Mouse (Mus musculus) CD4-positive, CD25-positive, alpha-beta regulatory T cell, adult 2 months (primary cell): ENCODE results near the gene Asna1.

Source experiments
- DNase-seq: peaks from one replicate; pipeline ENCODE4 v3.0.0-alpha.2; 2012; ENCODE audit warnings: low read depth, low spot score

Gene Asna1

GRCm38 (mm10) chr8:85025098-85025932 lies at the start of gene Asna1:
Gene Asna1, minus strand, starts transcription at chr8:85025281.
- DNase-seq: peak; percentile 94

DNA sequence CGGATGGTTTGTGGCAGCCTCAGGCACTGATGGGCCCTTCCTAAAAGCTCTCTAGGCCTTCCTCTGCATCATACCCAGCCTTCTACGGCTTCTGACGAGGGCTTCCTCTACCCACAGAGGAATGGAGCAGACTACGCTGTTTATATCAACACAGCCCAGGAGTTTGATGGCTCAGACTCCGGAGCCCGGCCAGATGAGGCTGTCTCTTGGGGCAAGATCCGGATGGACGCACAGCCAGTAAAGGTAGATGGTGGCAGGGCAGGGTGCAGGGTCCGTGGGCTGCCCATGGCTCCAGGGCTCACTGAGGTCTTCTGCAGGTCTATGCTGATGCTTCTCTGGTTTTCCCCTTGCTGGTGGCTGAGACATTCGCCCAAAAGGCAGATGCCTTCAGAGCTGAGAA lies 49.5 kb upstream of the Asna1 start:
- DNase-seq: no peak

GRCm38 (mm10) chr8:85074167-85074566 lies 49.1 kb upstream of the Asna1 start:
- no peak for DNase-seq

DNA sequence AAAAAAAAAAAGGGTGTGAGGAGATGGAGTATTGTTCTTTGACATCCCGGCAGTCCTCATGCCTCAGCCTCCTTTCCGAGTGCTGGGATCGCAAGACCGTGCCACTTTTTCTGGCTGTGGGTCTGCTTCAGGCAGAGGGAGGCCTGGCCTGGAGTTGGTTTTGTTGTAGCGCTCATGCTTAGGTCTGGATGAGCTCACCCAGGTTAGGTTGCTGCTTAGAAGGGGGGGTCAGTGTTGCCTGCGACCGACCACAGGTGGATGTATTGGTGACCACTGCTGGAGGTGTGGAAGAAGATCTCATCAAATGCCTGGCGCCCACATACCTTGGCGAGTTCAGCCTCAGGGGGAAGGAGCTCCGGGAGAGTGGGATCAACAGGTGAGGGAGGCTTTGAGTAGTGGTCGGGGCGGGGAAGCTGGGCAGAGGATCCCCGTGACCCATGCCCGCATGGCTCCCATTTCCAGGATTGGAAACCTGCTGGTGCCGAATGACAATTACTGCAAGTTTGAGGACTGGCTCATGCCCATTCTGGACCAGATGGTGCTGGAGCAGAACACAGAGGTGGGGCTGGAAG lies 48.0 kb upstream of the Asna1 start:
- DNase-seq: no peak

DNA sequence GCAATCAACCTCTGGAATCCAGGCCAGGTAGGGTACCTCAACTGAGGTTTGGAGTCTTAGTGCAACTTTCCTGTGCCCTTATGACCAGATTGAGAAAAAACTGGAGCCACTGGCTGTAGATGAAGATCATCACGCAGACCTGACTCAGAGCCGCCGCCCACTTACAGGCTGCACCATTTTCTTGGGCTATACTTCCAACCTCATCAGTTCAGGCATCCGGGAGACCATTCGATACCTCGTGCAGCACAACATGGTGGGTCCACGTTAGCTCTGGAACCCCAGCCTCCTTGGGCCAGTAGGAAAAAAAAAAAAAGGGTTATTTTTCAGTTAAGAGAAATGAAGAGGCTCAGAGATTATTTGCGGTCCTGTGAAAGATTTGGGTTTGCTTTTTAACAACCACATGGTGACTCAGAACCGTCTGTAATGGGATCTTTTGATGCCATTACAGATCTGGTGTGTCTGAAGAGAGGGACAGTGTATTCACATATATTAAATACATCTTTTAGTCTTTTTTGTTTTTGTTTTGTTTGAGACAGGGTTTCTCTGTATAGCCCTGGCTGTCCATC lies 47.4 kb upstream of the Asna1 start:
- peak; percentile 35 for DNase-seq

DNA sequence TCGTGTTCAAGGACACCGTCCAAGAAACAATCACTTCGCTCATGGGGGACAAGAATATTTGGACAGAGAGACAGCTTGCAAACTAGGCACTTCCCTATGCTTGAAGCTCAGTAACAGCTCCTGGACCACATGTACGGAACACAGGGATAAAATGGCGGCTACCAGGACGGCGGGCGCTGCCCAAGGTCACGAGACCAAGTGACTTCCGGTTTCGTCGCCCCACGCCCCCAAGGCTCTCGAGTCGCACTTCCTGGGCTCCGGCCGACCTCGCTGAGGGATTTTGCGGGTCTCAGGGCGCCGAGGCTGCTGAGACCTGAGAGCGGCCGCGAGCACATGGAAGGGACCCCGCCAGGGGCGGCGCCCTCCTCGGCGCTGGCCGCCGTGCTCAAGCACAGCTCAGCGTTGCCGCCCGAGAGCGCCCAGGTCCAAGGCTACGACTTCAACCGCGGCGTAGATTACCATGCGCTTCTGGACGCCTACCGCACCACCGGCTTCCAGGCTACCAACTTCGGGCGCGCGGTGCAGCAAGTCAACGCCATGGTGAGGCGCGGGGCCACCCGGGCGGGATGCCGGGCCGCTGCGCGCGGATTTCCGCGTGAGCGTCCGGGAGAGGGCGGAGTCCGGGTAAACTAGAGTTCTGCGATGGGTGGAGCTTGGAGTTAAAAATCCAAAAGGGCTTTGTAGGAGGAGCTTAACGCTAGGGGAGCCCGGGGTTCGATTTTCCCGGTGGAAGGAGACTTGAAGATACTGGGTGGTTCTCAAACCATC lies 46.6 kb upstream of the Asna1 start, which contains the start of gene Dhps:
Dhps (plus strand) TSS at position 244 of the 768 bp plus-strand sequence.
- peak; percentile 94 for DNase-seq

DNA sequence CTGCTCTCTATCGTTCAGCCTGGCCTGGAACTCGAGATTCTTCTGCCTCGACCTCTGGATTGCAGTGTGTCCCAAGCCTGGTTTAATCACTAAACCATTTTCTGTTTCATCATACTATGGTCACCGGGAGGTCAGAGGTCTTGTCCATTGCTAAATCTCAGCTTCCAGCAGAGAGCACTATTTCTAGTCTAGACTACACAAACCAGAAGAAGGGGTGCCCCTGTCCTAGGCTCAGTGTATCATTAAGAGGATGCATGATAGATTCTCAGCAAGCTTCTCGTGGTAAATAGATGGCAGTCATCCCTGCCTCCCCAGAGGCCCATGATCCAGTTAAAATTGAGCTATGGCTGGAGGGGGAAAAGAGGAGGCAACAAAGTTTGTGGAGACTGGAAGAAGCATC lies 46.0 kb upstream of the Asna1 start:
- no peak for DNase-seq

DNA sequence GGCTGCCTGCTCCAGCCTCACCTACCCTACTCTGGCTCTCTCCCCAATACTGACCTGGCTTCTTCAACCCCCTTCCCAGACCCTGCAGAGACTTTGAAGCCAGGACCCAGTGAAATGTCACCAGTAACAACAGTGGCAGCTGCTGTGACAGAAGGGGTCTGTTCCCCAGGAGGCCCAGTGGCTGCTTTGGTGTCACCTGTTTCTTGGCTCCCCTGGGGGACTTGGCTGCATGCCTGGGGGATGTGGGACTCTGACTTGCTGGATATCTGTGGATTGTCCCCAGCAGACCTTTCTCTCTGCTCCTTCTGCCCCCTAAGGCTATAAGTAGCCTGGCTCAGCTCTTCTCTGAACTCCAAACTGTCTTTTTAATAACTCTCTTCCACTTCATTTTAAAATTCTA lies 42.9 kb upstream of the Asna1 start, which contains the start of gene Gm5741:
Gm5741 (minus strand) TSS at position 1 of the 400 bp plus-strand sequence.
- no peak for DNase-seq

GRCm38 (mm10) chr8:85067155-85067554 lies 42.1 kb upstream of the Asna1 start:
- no peak for DNase-seq

DNA sequence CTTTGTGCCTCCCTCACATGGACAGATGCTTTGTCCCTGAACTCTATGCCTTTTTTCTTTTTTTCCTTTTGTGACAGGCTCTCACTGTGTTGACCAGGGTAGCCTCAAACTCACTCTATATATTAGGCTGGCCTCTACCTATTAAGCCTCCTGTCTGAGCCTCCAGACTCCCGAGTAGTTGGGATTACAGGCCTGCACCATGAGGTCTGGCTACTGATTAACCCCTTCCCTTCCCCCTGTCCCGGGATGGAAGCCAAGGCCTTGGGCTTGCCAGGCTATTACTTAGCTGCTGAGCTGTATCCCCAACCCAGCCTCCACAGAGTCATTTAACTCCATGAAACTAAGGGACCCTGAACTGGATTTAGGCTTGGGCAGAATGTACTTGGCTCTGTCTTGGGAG lies 40.1 kb upstream of the Asna1 start:
- no peak for DNase-seq

GRCm38 (mm10) chr8:85062603-85063002 lies 37.5 kb upstream of the Asna1 start:
- DNase-seq: no peak

- peak; percentile 94 for DNase-seq
Observed at GRCm38 (mm10) chr8:85059879-85060616, 35.0 kb upstream of the Asna1 start, which contains the start of gene Fbxw9. Gene Fbxw9, plus strand, starts transcription at chr8:85060055.

GRCm38 (mm10) chr8:85057367-85057766 lies 32.3 kb upstream of the Asna1 start:
- DNase-seq: no peak

GRCm38 (mm10) chr8:85043619-85044018 lies 18.5 kb upstream of the Asna1 start:
- DNase-seq: no peak

DNA sequence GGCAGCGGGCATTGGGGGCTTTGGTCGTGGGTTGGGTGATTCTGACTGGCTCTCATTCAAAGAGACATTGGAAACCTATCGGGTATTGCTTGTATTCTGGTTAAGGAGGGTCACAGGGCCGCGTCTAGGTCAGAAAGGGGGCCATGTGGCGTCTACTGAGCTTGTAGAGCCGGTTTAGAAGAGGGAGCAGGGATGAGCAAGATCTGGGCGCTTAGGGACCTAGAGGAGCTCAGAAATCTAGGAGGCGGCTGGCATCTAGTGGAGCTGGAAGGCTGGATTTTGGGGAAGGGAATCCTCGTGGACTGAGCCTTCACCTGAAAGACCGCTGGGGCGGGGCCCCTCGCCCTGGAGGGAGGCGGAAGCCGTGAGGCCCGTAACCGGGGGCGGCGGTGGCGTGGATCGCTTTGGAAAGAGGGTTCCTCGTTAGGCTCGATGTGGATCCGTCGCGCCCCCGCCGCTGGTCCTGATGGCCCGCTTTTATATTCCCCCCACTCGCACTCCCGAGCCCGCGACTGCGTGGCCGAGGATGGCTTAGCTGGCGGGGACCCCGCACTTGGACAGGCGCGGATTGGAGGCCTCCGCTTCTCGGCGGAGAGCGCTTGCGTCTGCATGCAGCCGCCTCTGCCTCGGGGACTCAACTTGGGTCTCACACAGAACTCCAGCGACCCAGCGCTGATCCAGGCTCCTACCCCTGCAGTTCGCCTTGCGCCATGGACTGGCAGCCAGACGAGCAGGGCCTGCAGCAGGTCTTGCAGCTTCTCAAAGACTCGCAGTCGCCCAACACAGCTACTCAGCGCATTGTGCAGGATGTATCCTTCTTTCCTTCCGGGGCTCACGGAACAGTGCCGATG lies 12.8 kb upstream of the Asna1 start:
- DNase-seq: peak; percentile 65

DNA sequence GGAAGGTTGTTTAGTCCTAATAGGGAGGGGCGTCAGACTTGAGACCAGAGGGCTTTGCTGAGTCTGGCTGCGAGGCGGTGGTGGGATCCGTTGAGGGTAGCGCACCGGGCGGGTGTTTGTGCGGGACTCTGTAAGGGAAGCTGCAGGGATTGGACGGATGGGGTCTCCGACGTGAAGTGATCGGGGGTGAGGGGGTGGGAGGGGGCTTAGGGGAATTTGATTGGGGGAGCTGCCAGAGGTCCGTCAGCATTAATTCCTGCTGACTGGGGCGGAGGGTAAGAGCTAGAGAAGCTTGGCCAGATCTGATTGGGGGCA lies 12.2 kb upstream of the Asna1 start:
- DNase-seq: no peak

GRCm38 (mm10) chr8:85036718-85037365 lies 11.8 kb upstream of the Asna1 start, which contains the start of gene Tnpo2:
Gene Tnpo2, plus strand, starts transcription at chr8:85036915.
- DNase-seq: peak; percentile 95

GRCm38 (mm10) chr8:85036381-85036717 lies 11.3 kb upstream of the Asna1 start:
- DNase-seq: no peak

GRCm38 (mm10) chr8:85035728-85036310 lies 10.7 kb upstream of the Asna1 start:
- peak; percentile 57 for DNase-seq
